ENCODE assay signal across 8 mouse cellular contexts in genomic region chr11:76148055-76149008, GRCm38 (mm10). TPM values are rescaled to one million over a fixed set of nuclear protein-coding genes. Genes with fewer than 3 reads are reported as not detected.
DNase-seq lines count a peak whose midpoint lies in the region; ATAC-seq lines count a peak whose summit lies in the region.

No protein-coding gene starts in this region.

- H3K27me3 ChIP-seq in heart, embryonic 16.5 days (ENCODE audit: control insufficient read depth, insufficient read depth, low read length) = no peaks in the 10 kb centered on the region
- no peaks in the 10 kb centered on the region for H3K27me3 ChIP-seq in midbrain, embryonic 15.5 days (replicated peaks)
- no peaks in the 10 kb centered on the region for H3K27me3 ChIP-seq in midbrain, embryonic 10.5 days (ENCODE audit: low read depth, poor library complexity, severe bottlenecking)
- no peaks in the 10 kb centered on the region for H3K27me3 ChIP-seq in forebrain, embryonic 16.5 days (replicated peaks; ENCODE audit: control insufficient read depth, insufficient read depth, low read length)
- H3K27me3 ChIP-seq in stomach, embryonic 14.5 days (ENCODE audit: control insufficient read depth, insufficient read depth, low read length) = no peaks in the 10 kb centered on the region

- 45% methylated on average over 8 of the region's 8 CpGs for WGBS in heart, embryonic 16.5 days
- 70% methylated on average over 8 of the region's 8 CpGs for WGBS in midbrain, embryonic 15.5 days
- 92% methylated on average over 8 of the region's 8 CpGs for WGBS in midbrain, embryonic 10.5 days
- WGBS in forebrain, embryonic 16.5 days = 44% methylated on average over 8 of the region's 8 CpGs
- 36% methylated on average over 8 of the region's 8 CpGs for WGBS in stomach, embryonic 14.5 days

- H3K36me3 ChIP-seq in heart, embryonic 16.5 days (ENCODE audit: control insufficient read depth, insufficient read depth) = no peaks in the 10 kb centered on the region
- H3K36me3 ChIP-seq in midbrain, embryonic 15.5 days (replicated peaks) = no peaks in the 10 kb centered on the region; the same call in 1 of the 2 replicates
- H3K36me3 ChIP-seq in midbrain, embryonic 10.5 days = peaks cover 8% of the 10 kb centered on the region; the same call in 1 of the 2 replicates
- H3K36me3 ChIP-seq in forebrain, embryonic 16.5 days (ENCODE audit: control insufficient read depth, insufficient read depth) = no peaks in the 10 kb centered on the region
- H3K36me3 ChIP-seq in stomach, embryonic 14.5 days (ENCODE audit: control insufficient read depth, insufficient read depth, low read length) = no peaks in the 10 kb centered on the region

- peak; percentile 55; the same call in 1 of the 2 replicates for ATAC-seq in heart, embryonic 16.5 days (replicated peaks; ENCODE audit: extremely low read depth, insufficient read depth, low FRiP score)
- ATAC-seq in midbrain, embryonic 15.5 days (replicated peaks) = no peak
- 0 out of 2 replicates have a peak, but pooled peaks have one; percentile 69 for ATAC-seq in forebrain, embryonic 16.5 days
- ATAC-seq in stomach, embryonic 14.5 days (ENCODE audit: insufficient number of reproducible peaks, insufficient read depth, low FRiP score, low read depth) = peak; percentile 28; the same call in 1 of the 2 replicates

- peaks cover 20% of the 10 kb centered on the region for H3K4me1 ChIP-seq in heart, embryonic 16.5 days (ENCODE audit: control insufficient read depth, insufficient read depth, low read length)
- peaks cover 21% of the 10 kb centered on the region for H3K4me1 ChIP-seq in midbrain, embryonic 15.5 days
- H3K4me1 ChIP-seq in midbrain, embryonic 10.5 days = peaks cover 13% of the 10 kb centered on the region
- peaks cover 11% of the 10 kb centered on the region for H3K4me1 ChIP-seq in forebrain, embryonic 16.5 days (replicated peaks; ENCODE audit: control insufficient read depth, insufficient read depth, low read length)
- H3K4me1 ChIP-seq in stomach, embryonic 14.5 days (ENCODE audit: control insufficient read depth, insufficient read depth, low read length) = peaks cover 21% of the 10 kb centered on the region; the same call in 1 of the 2 replicates

- no peak overlapping the region for H3K4me3 ChIP-seq in heart, embryonic 16.5 days (ENCODE audit: low read length)
- H3K4me3 ChIP-seq in midbrain, embryonic 15.5 days = no peak overlapping the region
- no peak overlapping the region for H3K4me3 ChIP-seq in midbrain, embryonic 10.5 days
- H3K4me3 ChIP-seq in forebrain, embryonic 16.5 days (replicated peaks; ENCODE audit: low read length) = no peak overlapping the region
- no peak overlapping the region for H3K4me3 ChIP-seq in stomach, embryonic 14.5 days (ENCODE audit: low read depth, low read length)

- peak overlapping the region; percentile 48 for H3K27ac ChIP-seq in heart, embryonic 16.5 days (ENCODE audit: low read length)
- H3K27ac ChIP-seq in midbrain, embryonic 15.5 days = peak overlapping the region; percentile 49
- no peak overlapping the region for H3K27ac ChIP-seq in midbrain, embryonic 10.5 days (replicated peaks)
- peak overlapping the region; percentile 17; the same call in 1 of the 2 replicates for H3K27ac ChIP-seq in forebrain, embryonic 16.5 days (ENCODE audit: low read length)
- peak overlapping the region; percentile 59 for H3K27ac ChIP-seq in stomach, embryonic 14.5 days (ENCODE audit: low read length)

- DNase-seq in heart, postnatal 4 days = no peak
- DNase-seq in midbrain, embryonic 10.5 days (ENCODE audit: low spot score) = no peak
- no peak for DNase-seq in thymus, postnatal 10 days (ENCODE audit: low spot score in 2 of 2)
- no peak for DNase-seq in cerebellum, adult 18-20 months

- no peaks in the 10 kb centered on the region for H3K9me3 ChIP-seq in heart, embryonic 16.5 days (replicated peaks; ENCODE audit: control insufficient read depth, low read length)
- no peaks in the 10 kb centered on the region for H3K9me3 ChIP-seq in midbrain, embryonic 15.5 days
- no peaks in the 10 kb centered on the region for H3K9me3 ChIP-seq in midbrain, embryonic 10.5 days (replicated peaks)
- no peaks in the 10 kb centered on the region for H3K9me3 ChIP-seq in forebrain, embryonic 16.5 days (ENCODE audit: control insufficient read depth, low read length)
- no peaks in the 10 kb centered on the region for H3K9me3 ChIP-seq in stomach, embryonic 14.5 days (ENCODE audit: control insufficient read depth, low read depth, low read length)

- no peak overlapping the region for H3K4me2 ChIP-seq in heart, embryonic 16.5 days (ENCODE audit: low read depth, low read length)
- no peak overlapping the region for H3K4me2 ChIP-seq in midbrain, embryonic 15.5 days
- no peak overlapping the region for H3K4me2 ChIP-seq in forebrain, embryonic 16.5 days (ENCODE audit: low read length)
- H3K4me2 ChIP-seq in stomach, embryonic 14.5 days (replicated peaks; ENCODE audit: low read depth, low read length) = no peak overlapping the region

- no peak overlapping the region for H3K9ac ChIP-seq in heart, embryonic 16.5 days (ENCODE audit: low read length)
- H3K9ac ChIP-seq in midbrain, embryonic 15.5 days = no peak overlapping the region
- H3K9ac ChIP-seq in forebrain, embryonic 16.5 days (replicated peaks; ENCODE audit: low read depth, low read length) = no peak overlapping the region
- no peak overlapping the region for H3K9ac ChIP-seq in stomach, embryonic 14.5 days (replicated peaks; ENCODE audit: low read depth, low read length)

RNA-seq across cellular contexts. Expression of gene Vps53, which starts 31.1 kb away (rescaled TPM):
- 30.5 and 35.1 TPM in 2 replicates for polyA plus RNA-seq in heart, embryonic 16.5 days (2015; fragmentation: Nextera tagmentation; extraction: Ambion mirVana)
- 10 to 100 TPM; 30.8 to 31.4 TPM for total RNA-seq in heart, postnatal 4 days (2021)
- polyA plus RNA-seq in midbrain, embryonic 15.5 days (2015; fragmentation: Nextera tagmentation; extraction: Ambion mirVana) = 67.8 and 72.0 TPM in 2 replicates
- 36.5 and 41.4 TPM in 2 replicates for polyA plus RNA-seq in midbrain, embryonic 10.5 days (2016; fragmentation: Nextera tagmentation; extraction: Ambion mirVana)
- polyA plus RNA-seq in forebrain, embryonic 16.5 days (2015; fragmentation: Nextera tagmentation; extraction: Ambion mirVana) = 67.7 and 70.6 TPM in 2 replicates
- polyA plus RNA-seq in stomach, embryonic 14.5 days (2014; fragmentation: Nextera tagmentation; extraction: Ambion mirVana) = 39.2 and 41.7 TPM in 2 replicates

RNA-seq across cellular contexts. Expression of gene Fam57a, which starts 31.1 kb away (rescaled TPM):
- polyA plus RNA-seq in heart, embryonic 16.5 days (2015; fragmentation: Nextera tagmentation; extraction: Ambion mirVana) = 22.3 and 24.0 TPM in 2 replicates
- 10 to 100 TPM in 1 of 2 experiments, 1 to 10 TPM in 1; 9.0 to 10.6 TPM for total RNA-seq in heart, postnatal 4 days (2021)
- 23.9 and 27.1 TPM in 2 replicates for polyA plus RNA-seq in midbrain, embryonic 15.5 days (2015; fragmentation: Nextera tagmentation; extraction: Ambion mirVana)
- 32.2 and 32.4 TPM in 2 replicates for polyA plus RNA-seq in midbrain, embryonic 10.5 days (2016; fragmentation: Nextera tagmentation; extraction: Ambion mirVana)
- polyA plus RNA-seq in forebrain, embryonic 16.5 days (2015; fragmentation: Nextera tagmentation; extraction: Ambion mirVana) = 22.3 and 25.6 TPM in 2 replicates
- 73.3 and 80.6 TPM in 2 replicates for polyA plus RNA-seq in stomach, embryonic 14.5 days (2014; fragmentation: Nextera tagmentation; extraction: Ambion mirVana)
